Mouse (Mus musculus): ENCODE data around the gene Zfp831. TPM values are rescaled to one million over a fixed set of nuclear protein-coding genes. Genes with fewer than 3 reads are reported as not detected.

Zfp831 gene
- total RNA-seq, 2 experiments from 2014 or later = 0.58 to 1.1 TPM

- no peak for ATAC-seq (replicated peaks; ENCODE audit: low FRiP score, poor library complexity, severe bottlenecking)
Observed at GRCm38 (mm10) chr2:174710185-174710584, 66.9 kb downstream of the Zfp831 start.

DNA sequence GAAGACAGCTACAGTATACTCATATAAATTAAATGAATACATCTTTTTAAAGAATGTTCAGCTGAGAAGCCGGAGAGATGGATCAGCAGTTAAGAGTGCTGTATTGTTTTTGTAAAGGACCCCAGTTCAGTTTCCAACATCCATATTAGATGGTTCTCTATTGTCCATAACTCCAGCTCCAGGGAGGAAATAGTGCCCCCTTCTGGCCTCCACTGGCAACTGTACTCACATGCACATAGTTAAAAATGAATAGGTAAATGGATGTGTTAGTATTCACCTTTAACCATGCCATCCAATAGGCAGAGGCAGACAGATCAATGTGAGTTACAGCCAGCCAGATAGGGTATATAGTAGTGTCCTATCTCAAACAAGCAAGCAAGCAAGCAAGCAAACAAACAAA, 68.7 kb downstream of the Zfp831 start:
- ATAC-seq (replicated peaks; ENCODE audit: low FRiP score, poor library complexity, severe bottlenecking) = no peak

DNA sequence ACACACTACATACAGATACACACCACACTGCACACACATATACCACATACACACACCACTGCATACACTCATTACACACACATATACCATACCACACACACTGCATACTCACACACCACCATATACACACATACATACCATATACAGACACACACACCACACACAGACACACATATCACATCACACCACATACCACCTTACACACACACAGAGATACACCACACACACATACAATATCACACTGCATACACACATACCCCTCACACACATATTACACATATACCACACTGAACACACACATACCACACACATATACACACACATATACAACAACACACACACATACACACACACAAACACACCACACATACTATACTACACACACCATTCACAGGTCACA, 72.6 kb downstream of the Zfp831 start:
- no peak; the same call in 1 of the 2 replicates for ATAC-seq (replicated peaks; ENCODE audit: low FRiP score, poor library complexity, severe bottlenecking)

DNA sequence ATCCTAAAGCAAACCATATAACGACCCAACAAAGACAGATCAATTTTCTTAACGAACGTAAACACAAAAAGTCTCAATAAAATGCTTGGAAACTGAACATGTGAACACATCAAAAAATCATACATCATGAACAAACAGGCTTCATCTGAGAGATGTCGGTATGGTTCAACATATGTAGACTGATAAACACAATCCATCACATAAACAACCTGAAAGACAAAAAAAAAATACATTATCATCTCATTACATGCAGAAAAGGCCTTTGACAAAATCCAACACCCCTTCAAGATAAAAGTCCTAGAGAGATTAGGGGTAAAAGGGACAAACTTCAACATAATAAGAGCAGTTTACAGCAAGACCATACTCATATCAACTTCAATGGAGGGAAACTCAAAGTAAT, 74.5 kb downstream of the Zfp831 start:
- ATAC-seq (replicated peaks; ENCODE audit: low FRiP score, poor library complexity, severe bottlenecking) = no peak

DNA sequence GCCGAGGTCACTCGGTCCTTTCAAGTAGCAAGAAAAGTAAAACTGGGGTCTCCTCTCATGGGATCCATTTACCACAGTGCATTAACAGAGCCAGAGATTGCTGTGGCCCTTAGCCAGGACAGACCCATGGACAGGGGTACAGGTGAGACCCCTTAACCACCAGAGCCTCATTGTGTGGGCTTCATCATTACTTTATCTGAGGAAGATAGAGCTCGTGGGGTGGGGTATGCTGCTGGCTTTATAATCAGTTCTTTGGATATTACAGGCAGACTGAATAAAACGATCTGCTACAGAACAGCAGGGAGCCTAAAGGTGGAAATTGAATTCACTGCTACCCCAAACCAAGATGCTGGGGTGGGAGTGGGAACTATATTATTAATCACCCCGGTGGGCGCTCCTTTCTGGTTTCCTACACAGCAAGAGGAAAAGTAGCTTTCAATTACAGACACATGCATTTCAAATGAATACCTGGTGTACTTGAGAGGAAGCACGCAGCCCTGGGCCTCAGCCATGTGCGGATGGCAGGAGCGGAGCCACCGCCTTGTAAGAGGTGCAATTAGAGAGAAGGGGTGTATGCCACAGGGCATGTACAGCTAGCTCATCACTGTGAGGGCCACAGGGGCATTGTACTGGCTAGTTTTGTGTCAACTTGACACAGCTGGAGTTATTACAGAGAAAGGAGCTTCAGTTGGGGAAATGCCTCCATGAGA, 83.9 kb downstream of the Zfp831 start:
- no peak for ATAC-seq (replicated peaks; ENCODE audit: low FRiP score, poor library complexity, severe bottlenecking)

- ATAC-seq (replicated peaks; ENCODE audit: low FRiP score, poor library complexity, severe bottlenecking) = no peak
Observed at GRCm38 (mm10) chr2:174731939-174732338, 88.6 kb downstream of the Zfp831 start.

DNA sequence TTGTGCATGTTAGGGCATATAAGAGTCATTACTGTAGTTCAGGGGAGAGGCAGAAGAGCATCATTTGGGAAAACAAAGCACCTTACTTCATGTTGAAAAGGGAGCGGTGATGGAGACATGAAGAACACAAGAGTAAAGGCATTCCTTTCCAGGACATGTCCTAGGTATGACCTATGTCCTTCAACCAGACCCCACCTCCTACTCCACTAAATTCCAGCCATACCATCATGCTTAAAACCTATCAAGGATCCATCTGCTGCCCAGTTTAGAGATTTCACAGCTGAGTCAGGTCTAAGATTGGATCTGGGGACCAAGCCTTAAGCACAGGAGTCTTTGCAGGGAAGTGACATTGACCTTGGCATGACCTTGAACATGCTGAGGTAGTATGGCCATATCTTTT, 91.9 kb downstream of the Zfp831 start:
- no peak for ATAC-seq (replicated peaks; ENCODE audit: low FRiP score, poor library complexity, severe bottlenecking)

GRCm38 (mm10) chr2:174747182-174747581, 103.8 kb downstream of the Zfp831 start:
- ATAC-seq (replicated peaks; ENCODE audit: low FRiP score, poor library complexity, severe bottlenecking) = no peak

GRCm38 (mm10) chr2:174748381-174748780, 105.0 kb downstream of the Zfp831 start:
- ATAC-seq (replicated peaks; ENCODE audit: low FRiP score, poor library complexity, severe bottlenecking) = no peak

DNA sequence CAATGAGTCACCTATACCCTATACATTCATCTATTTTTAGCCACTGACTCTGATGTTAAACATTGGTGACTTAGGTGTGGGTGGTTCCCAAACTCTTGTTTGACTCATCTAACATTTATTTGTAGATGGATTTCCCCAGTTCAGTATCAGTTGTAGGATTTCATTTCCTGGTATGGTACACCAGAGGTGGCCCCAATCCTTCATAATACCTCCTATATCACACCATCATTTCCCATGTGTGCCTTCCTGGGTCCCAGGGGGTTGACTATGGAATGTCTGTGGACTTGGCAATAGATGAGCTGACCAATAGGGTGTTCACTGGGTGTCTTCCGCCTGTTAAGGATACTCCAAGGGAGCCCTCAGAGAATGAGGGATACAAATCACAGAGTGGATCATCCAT, 109.9 kb downstream of the Zfp831 start:
- no peak for ATAC-seq (replicated peaks; ENCODE audit: low FRiP score, poor library complexity, severe bottlenecking)

GRCm38 (mm10) chr2:174754231-174754630, 110.9 kb downstream of the Zfp831 start:
- ATAC-seq (replicated peaks; ENCODE audit: low FRiP score, poor library complexity, severe bottlenecking) = no peak

GRCm38 (mm10) chr2:174759189-174759588, 115.9 kb downstream of the Zfp831 start:
- ATAC-seq (replicated peaks; ENCODE audit: low FRiP score, poor library complexity, severe bottlenecking) = no peak

Other genes with a start within 250 kb of the Zfp831 start
- gene Nelfcd, start 227.7 kb upstream of the Zfp831 start, total RNA-seq (2015; ENCODE audit: low replicate concordance) = 6.9 and 17.3 TPM in 2 replicates
- 24.7 and 26.9 TPM in 2 replicates for gene Nelfcd, start 227.7 kb upstream of the Zfp831 start, total RNA-seq (2017; ENCODE audit: low replicate concordance)
- 16.7 and 43.5 TPM in 2 replicates for gene Ctsz, start 204.5 kb upstream of the Zfp831 start, total RNA-seq (2015; ENCODE audit: low replicate concordance)
- gene Ctsz, start 204.5 kb upstream of the Zfp831 start, total RNA-seq (2017; ENCODE audit: low replicate concordance) = 51.3 and 55.3 TPM in 2 replicates
- gene Tubb1, start 192.8 kb upstream of the Zfp831 start, total RNA-seq (2015; ENCODE audit: low replicate concordance) = not detected in 2 replicates
- 1.1 TPM in 2 replicates for gene Tubb1, start 192.8 kb upstream of the Zfp831 start, total RNA-seq (2017; ENCODE audit: low replicate concordance)
- 128 and 133 TPM in 2 replicates for gene Atp5e, start 179.4 kb upstream of the Zfp831 start, total RNA-seq (2015; ENCODE audit: low replicate concordance)
- 99.0 and 117 TPM in 2 replicates for gene Atp5e, start 179.4 kb upstream of the Zfp831 start, total RNA-seq (2017; ENCODE audit: low replicate concordance)
- 30.3 and 40.0 TPM in 2 replicates for gene Prelid3b, start 170.5 kb upstream of the Zfp831 start, total RNA-seq (2015; ENCODE audit: low replicate concordance)
- 44.6 and 48.1 TPM in 2 replicates for gene Prelid3b, start 170.5 kb upstream of the Zfp831 start, total RNA-seq (2017; ENCODE audit: low replicate concordance)
- not detected in 2 replicates for gene Edn3, start 117.1 kb downstream of the Zfp831 start, total RNA-seq (2015; ENCODE audit: low replicate concordance)
- gene Edn3, start 117.1 kb downstream of the Zfp831 start, total RNA-seq (2017; ENCODE audit: low replicate concordance) = 0.42 TPM in 1 of 2 replicates, not detected in the other